Mouse (Mus musculus) hindbrain, embryonic 13.5 days (tissue): ENCODE measurements around the gene Camta1. TPM values are rescaled to one million over a fixed set of nuclear protein-coding genes. Genes with fewer than 3 reads are reported as not detected.
A peak's percentile ranks its signal among the peaks of the same experiment; 100 is the strongest.

Experiments
- ATAC-seq: fragments of 200-750 bp; cut with Nextera tagmentation; 2 replicates; pipeline ENCODE4 v1.8.0; 2017; ENCODE audit warnings: moderate TSS enrichment; ENCODE audit not compliant: low FRiP score
- H3K27ac ChIP-seq: fragments of 300-500 bp; sonication (generic); 2 replicates; pipeline ENCODE4 v1.5.1; 2015; ENCODE audit warnings: inconsistent platforms, mild to moderate bottlenecking, moderate library complexity
- H3K27me3 ChIP-seq: fragments of 300-500 bp; sonication (generic); 2 replicates; pipeline ENCODE4 v1.6.1; 2015; ENCODE audit warnings: mild to moderate bottlenecking, inconsistent platforms
- H3K36me3 ChIP-seq: fragments of 300-500 bp; sonication (generic); 2 replicates; pipeline ENCODE4 v1.6.1; 2015; ENCODE audit warnings: mild to moderate bottlenecking, inconsistent platforms
- H3K4me1 ChIP-seq: fragments of 300-500 bp; sonication (generic); replicated peaks from 2 replicates; pipeline ENCODE4 v1.6.1; 2015; ENCODE audit warnings: inconsistent platforms
- H3K4me2 ChIP-seq: fragments of 300-500 bp; sonication (generic); 2 replicates; pipeline ENCODE4 v1.6.1; 2015; ENCODE audit warnings: inconsistent platforms, mild to moderate bottlenecking, moderate library complexity
- H3K4me3 ChIP-seq: fragments of 300-500 bp; sonication (generic); 2 replicates; pipeline ENCODE4 v1.5.1; 2015; ENCODE audit warnings: mild to moderate bottlenecking, inconsistent platforms
- H3K9ac ChIP-seq: fragments of 300-500 bp; sonication (generic); 2 replicates; pipeline ENCODE4 v1.6.1; 2015; ENCODE audit warnings: mild to moderate bottlenecking, inconsistent platforms
- H3K9me3 ChIP-seq: fragments of 300-500 bp; sonication (generic); 2 replicates; pipeline ENCODE4 v1.6.1; 2016; ENCODE audit warnings: inconsistent platforms
- WGBS: fragments of 180-500 bp; shearing (Covaris S2); methylation state at CpG from one replicate; pipeline ENCODE4 v1.1.7; 2015; 5-methylcytosine and 5-hydroxymethylcytosine counted together
- polyA plus RNA-seq: library from polyadenylated mRNA; unstranded; fragments of >200 nt; fragmentation: Nextera tagmentation; extraction: Ambion mirVana; gene quantifications from 2 replicates; pipeline ENCODE4 v1.2.1, GENCODE M21; 2015

The Camta1 gene
- polyA plus RNA-seq, 1 experiment from 2014 or later = 159 TPM

DNA sequence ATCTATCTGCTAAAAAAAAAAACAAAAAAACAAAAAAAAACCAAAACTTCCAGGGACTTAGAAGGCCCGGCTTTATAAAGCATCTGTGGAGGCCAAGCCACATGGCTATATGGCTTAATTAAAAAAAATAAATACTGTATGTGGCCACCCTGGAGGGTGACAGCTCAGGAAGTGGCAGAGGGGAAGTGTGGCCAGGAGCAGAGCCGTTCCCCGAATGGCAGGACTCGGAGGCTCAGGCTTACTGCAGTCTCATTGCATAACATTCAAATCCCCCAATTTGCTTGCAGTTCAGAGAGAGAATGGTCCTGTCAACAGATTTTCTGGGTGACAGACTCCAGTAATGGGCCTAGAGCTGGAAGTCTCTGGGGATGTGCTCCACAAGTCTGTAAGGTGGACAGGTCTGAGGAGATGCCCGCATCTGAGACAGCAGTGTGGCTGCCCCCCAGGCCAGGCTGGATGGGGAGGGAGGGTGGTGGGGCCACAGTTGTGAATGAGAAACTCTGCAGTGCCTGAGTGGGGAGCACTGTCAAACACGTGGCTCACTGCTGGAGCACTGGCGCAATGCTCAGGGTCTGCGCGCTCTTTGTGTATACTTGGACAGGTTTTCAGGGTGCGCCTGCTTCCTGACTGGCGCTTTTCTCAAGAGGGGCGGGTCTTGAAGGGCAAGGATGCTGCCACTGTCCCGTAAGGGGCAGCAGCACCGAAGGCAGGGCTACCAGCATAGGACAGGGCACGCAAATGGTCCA is 140.8 kb downstream of the Camta1 start:
- H3K4me1 ChIP-seq = peaks cover 54% of the 10 kb centered on the region
- H3K9ac ChIP-seq = no peak overlapping the region
- 73% methylated on average over 15 of the region's 15 CpGs for WGBS
- no peaks in the 10 kb centered on the region for H3K9me3 ChIP-seq
- H3K27ac ChIP-seq = peak overlapping the region; percentile 70
- ATAC-seq = peak; percentile 25; the same call in 1 of the 2 replicates
- H3K27me3 ChIP-seq = no peaks in the 10 kb centered on the region
- no peak overlapping the region for H3K4me2 ChIP-seq
- no peaks in the 10 kb centered on the region for H3K36me3 ChIP-seq
- no peak overlapping the region for H3K4me3 ChIP-seq

- 39% methylated on average over 21 of the region's 21 CpGs for WGBS
- no peak overlapping the region for H3K9ac ChIP-seq
- no peaks in the 10 kb centered on the region for H3K27me3 ChIP-seq
- no peak overlapping the region for H3K4me2 ChIP-seq
- H3K27ac ChIP-seq = no peak overlapping the region; the same call in 1 of the 2 replicates
- no peak for ATAC-seq
- peaks cover 58% of the 10 kb centered on the region for H3K4me1 ChIP-seq
- H3K4me3 ChIP-seq = no peak overlapping the region
- H3K36me3 ChIP-seq = no peaks in the 10 kb centered on the region
- H3K9me3 ChIP-seq = no peaks in the 10 kb centered on the region
These were observed 142.7 kb downstream of the Camta1 start for GRCm38 (mm10) chr4:151718866-151719475.

DNA sequence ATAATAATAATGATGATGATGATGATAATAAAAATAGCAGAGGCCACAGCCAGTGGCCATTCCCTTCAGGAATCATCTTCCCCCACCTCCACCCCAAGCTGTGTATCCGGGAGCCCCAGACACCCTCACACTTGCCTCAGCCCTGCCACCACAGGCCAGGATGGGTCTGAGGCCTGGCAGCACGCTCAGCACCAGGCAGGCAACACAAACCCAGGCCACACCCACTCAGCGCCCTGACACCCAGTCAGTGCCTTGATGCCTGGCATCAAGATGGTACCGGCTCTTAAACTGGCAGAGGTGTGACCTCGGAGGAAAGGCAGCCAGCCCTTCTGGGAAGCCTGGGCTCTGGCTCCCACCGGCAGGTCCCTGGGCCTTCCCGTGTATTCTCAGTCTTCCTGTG is 143.8 kb downstream of the Camta1 start:
- Histone ChIP-seq H3K27me3 (no peaks in the 10 kb centered on the region), H3K4me2 (no peak overlapping the region), H3K27ac (peak overlapping the region; percentile 40; the same call in 1 of the 2 replicates), H3K4me3 (no peak overlapping the region), H3K9ac (no peak overlapping the region), H3K4me1 (peaks cover 68% of the 10 kb centered on the region), H3K36me3 (no peaks in the 10 kb centered on the region), H3K9me3 (no peaks in the 10 kb centered on the region)
- no peak for ATAC-seq
- 81% methylated on average over 7 of the region's 7 CpGs for WGBS

DNA sequence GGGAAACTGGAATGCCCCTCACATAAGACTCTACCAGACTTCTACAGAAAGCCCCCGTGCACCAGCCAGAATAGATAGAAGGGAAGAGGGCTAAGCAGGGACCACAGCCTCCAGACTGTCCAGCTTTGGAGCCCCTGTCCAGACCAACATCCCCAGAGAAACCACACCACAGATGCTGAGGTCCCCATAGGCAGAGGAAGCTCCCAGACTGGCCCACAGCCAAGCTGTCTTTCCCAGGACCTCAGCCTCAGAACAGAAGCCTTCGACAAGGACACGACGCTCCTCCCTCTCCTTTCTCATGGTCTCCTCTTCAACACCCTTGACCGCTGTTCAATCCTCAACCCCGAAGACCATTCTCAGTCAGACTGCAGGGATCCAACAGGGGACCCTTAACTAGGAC is 148.0 kb downstream of the Camta1 start:
- H3K4me3 ChIP-seq = no peak overlapping the region
- peaks cover 70% of the 10 kb centered on the region for H3K4me1 ChIP-seq
- WGBS = 87% methylated on average over 6 of the region's 6 CpGs
- no peaks in the 10 kb centered on the region for H3K9me3 ChIP-seq
- H3K4me2 ChIP-seq = no peak overlapping the region
- H3K9ac ChIP-seq = no peak overlapping the region
- H3K36me3 ChIP-seq = no peaks in the 10 kb centered on the region
- H3K27me3 ChIP-seq = no peaks in the 10 kb centered on the region
- H3K27ac ChIP-seq = 0 out of 2 replicates have a peak overlapping the region, but pooled peaks have one; percentile 1
- no peak for ATAC-seq

GRCm38 (mm10) chr4:151711406-151711805 is 150.3 kb downstream of the Camta1 start:
- Histone ChIP-seq H3K4me3 (no peak overlapping the region), H3K27me3 (no peaks in the 10 kb centered on the region), H3K36me3 (no peaks in the 10 kb centered on the region), H3K27ac (no peak overlapping the region), H3K9me3 (no peaks in the 10 kb centered on the region), H3K4me2 (no peak overlapping the region), H3K9ac (no peak overlapping the region), H3K4me1 (peaks cover 53% of the 10 kb centered on the region)
- 89% methylated on average over 2 of the region's 2 CpGs for WGBS
- ATAC-seq = no peak

- H3K4me2 ChIP-seq = no peak overlapping the region
- ATAC-seq = no peak
- H3K4me1 ChIP-seq = peaks cover 55% of the 10 kb centered on the region
- no peaks in the 10 kb centered on the region for H3K36me3 ChIP-seq
- H3K27ac ChIP-seq = peak overlapping the region; percentile 35; the same call in 1 of the 2 replicates
- H3K27me3 ChIP-seq = no peaks in the 10 kb centered on the region
- WGBS = 47% methylated on average over 7 of the region's 7 CpGs
- no peak overlapping the region for H3K9ac ChIP-seq
- no peak overlapping the region for H3K4me3 ChIP-seq
- H3K9me3 ChIP-seq = no peaks in the 10 kb centered on the region
These were observed 151.2 kb downstream of the Camta1 start for GRCm38 (mm10) chr4:151710522-151710921.

- H3K27me3 ChIP-seq = no peaks in the 10 kb centered on the region
- no peak overlapping the region for H3K4me3 ChIP-seq
- H3K36me3 ChIP-seq = no peaks in the 10 kb centered on the region
- H3K9ac ChIP-seq = no peak overlapping the region
- H3K4me1 ChIP-seq = peaks cover 56% of the 10 kb centered on the region
- WGBS = 83% methylated on average over 8 of the region's 8 CpGs
- no peak overlapping the region for H3K27ac ChIP-seq
- no peak overlapping the region for H3K4me2 ChIP-seq
- ATAC-seq = no peak
- no peaks in the 10 kb centered on the region for H3K9me3 ChIP-seq
These were observed 152.4 kb downstream of the Camta1 start for GRCm38 (mm10) chr4:151709269-151709668.

- Histone ChIP-seq H3K27me3 (no peaks in the 10 kb centered on the region), H3K36me3 (no peaks in the 10 kb centered on the region), H3K9me3 (no peaks in the 10 kb centered on the region), H3K4me1 (peaks cover 32% of the 10 kb centered on the region), H3K9ac (no peak overlapping the region), H3K27ac (no peak overlapping the region; the same call in 1 of the 2 replicates), H3K4me3 (no peak overlapping the region), H3K4me2 (no peak overlapping the region)
- ATAC-seq = no peak
- WGBS = 91% methylated on average over 14 of the region's 14 CpGs
These were observed 158.5 kb downstream of the Camta1 start for GRCm38 (mm10) chr4:151703069-151703735.

DNA sequence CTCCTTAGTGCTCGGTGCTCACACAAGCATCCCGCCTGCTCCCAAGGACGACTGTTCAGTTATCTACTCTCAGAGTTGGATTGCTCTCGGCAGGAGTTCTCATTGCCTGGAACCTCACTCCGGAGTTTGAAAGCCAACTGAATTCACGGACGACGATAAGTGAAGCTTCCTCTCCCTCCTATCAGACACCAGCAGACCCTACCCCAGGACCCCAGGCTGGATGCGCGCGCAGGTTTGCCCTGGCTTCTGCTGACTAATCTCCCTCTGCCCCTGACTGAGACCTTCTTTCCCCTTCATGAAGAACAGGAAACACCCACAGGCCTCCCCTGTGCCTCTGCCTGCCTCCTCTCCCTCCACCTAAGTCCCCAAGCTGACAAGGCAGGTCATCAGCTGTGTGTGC is 159.2 kb downstream of the Camta1 start:
- 83% methylated on average over 11 of the region's 11 CpGs for WGBS
- no peaks in the 10 kb centered on the region for H3K9me3 ChIP-seq
- no peak for ATAC-seq

GRCm38 (mm10) chr4:151695984-151696383 is 165.7 kb downstream of the Camta1 start:
- no peak overlapping the region for H3K4me2 ChIP-seq
- H3K9me3 ChIP-seq = no peaks in the 10 kb centered on the region
- H3K9ac ChIP-seq = no peak overlapping the region
- H3K4me3 ChIP-seq = no peak overlapping the region
- WGBS = 29% methylated on average over 11 of the region's 11 CpGs
- H3K27me3 ChIP-seq = no peaks in the 10 kb centered on the region
- peaks cover 53% of the 10 kb centered on the region for H3K4me1 ChIP-seq
- H3K27ac ChIP-seq = peak overlapping the region; percentile 88
- ATAC-seq = peak; percentile 50; the same call in 1 of the 2 replicates
- no peaks in the 10 kb centered on the region for H3K36me3 ChIP-seq

More for the DNA sequence above, 159.2 kb downstream of the Camta1 start:
- Histone ChIP-seq H3K27ac (no peak overlapping the region), H3K4me2 (no peak overlapping the region), H3K4me1 (peaks cover 32% of the 10 kb centered on the region), H3K27me3 (no peaks in the 10 kb centered on the region), H3K4me3 (no peak overlapping the region), H3K36me3 (no peaks in the 10 kb centered on the region), H3K9ac (no peak overlapping the region)

- peaks cover 48% of the 10 kb centered on the region for H3K4me1 ChIP-seq
- no peak overlapping the region for H3K4me2 ChIP-seq
- H3K27ac ChIP-seq = peak overlapping the region; percentile 88
- no peaks in the 10 kb centered on the region for H3K36me3 ChIP-seq
- no peaks in the 10 kb centered on the region for H3K27me3 ChIP-seq
- no peak overlapping the region for H3K4me3 ChIP-seq
- no peak overlapping the region for H3K9ac ChIP-seq
- H3K9me3 ChIP-seq = no peaks in the 10 kb centered on the region
- 0 out of 2 replicates have a peak, but pooled peaks have one; percentile 50 for ATAC-seq
- 36% methylated on average over 7 of the region's 7 CpGs for WGBS
These were observed 167.1 kb downstream of the Camta1 start for GRCm38 (mm10) chr4:151694531-151694930.

DNA sequence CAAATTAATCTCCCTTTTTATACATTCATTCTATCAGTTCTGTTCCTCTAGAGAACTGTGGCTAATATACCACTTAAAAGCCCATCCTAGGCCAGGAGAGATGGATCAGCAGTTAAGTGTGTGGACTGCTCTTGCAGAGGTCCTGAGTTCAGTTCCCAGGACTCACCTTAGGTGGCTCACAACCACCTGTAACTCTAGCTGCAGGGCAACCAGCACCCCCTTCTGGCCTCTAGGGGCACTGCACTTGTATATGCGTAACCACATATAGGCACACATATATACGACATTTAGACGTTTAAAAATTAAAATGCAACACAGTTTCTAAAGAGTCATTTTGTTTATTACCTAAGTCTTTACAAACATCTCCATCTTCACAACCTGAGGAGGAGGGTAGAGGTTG is 167.6 kb downstream of the Camta1 start:
- no peaks in the 10 kb centered on the region for H3K9me3 ChIP-seq
- H3K4me2 ChIP-seq = no peak overlapping the region
- peaks cover 48% of the 10 kb centered on the region for H3K4me1 ChIP-seq
- ATAC-seq = no peak
- WGBS = 85% methylated on average over 3 of the region's 3 CpGs
- H3K27me3 ChIP-seq = no peaks in the 10 kb centered on the region
- H3K27ac ChIP-seq = peak overlapping the region; percentile 88; the same call in 1 of the 2 replicates
- H3K4me3 ChIP-seq = no peak overlapping the region
- H3K9ac ChIP-seq = no peak overlapping the region
- H3K36me3 ChIP-seq = no peaks in the 10 kb centered on the region
